Mouse (Mus musculus): ENCODE data around the gene Mip.

- no peak for TF ChIP-seq HCFC1 (IDR thresholded peaks at IDR 0.05; ENCODE audit: borderline replicate concordance, insufficient read depth, low read length)
- TF ChIP-seq ZC3H11A (IDR thresholded peaks at IDR 0.05; ENCODE audit: borderline replicate concordance, low read depth, low read length), result no peak
Observed at GRCm38 (mm10) chr10:128218387-128219117, 7.1 kb upstream of the Mip start.

Data from ES-E14 (cell line).